Mouse (Mus musculus) layer of hippocampus, postnatal 25 days (tissue): Measurements from ENCODE around the gene Stk24. TPM values are rescaled to one million over a fixed set of nuclear protein-coding genes. Genes with fewer than 3 reads are reported as not detected.

Experiments used
- DNase-seq, 2 experiments: peaks; one replicate each; pipeline ENCODE4 v3.0.0; 2022; ENCODE audit warnings: mixed read lengths in 2 of 2, low spot score in 1 of 2; ENCODE audit errors: extremely low spot score in 1 of 2
- total RNA-seq, 2 experiments: library from RNA; stranded (reverse); gene quantifications; 2 replicates each; pipeline ENCODE4 v1.2.3; 2021

The Stk24 gene
- total RNA-seq, 2 experiments from 2014 or later, result 57.2 to 57.3 TPM

- no peak for DNase-seq
Observed at GRCm38 (mm10) chr14:121317312-121317671, 62.5 kb downstream of the Stk24 start.

DNA sequence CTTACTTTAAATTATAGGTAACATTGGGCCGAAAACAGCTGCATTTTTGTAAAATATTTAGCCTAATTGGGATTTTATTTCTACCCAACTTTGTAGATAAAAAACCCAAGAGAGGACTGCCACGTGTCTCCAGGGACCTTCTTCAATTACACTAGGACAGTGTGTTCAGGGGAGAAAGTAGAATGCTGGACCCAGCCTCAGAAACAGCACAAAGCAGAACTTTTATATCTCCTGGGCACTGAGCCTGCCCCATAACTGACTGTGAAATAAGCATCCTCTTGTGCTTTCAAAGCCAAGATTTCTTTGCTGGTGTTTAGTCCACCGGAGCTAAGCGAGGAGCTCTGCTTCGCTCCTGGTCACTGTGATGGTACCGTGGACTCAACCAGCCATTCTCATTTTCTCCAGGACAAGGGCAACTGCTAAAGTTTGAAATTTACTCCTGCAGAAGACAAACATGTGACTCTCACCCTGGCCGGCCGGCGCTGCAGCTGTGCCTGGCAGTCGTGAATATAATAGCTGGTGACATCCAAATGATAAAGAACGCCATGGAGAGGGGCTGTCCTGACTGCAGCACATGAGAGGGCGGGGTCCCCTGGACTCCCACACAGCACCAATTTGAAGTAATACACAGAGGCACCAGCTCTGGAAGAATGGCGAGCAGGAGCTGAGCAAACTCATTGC, 63.0 kb downstream of the Stk24 start:
- DNase-seq, result no peak

DNA sequence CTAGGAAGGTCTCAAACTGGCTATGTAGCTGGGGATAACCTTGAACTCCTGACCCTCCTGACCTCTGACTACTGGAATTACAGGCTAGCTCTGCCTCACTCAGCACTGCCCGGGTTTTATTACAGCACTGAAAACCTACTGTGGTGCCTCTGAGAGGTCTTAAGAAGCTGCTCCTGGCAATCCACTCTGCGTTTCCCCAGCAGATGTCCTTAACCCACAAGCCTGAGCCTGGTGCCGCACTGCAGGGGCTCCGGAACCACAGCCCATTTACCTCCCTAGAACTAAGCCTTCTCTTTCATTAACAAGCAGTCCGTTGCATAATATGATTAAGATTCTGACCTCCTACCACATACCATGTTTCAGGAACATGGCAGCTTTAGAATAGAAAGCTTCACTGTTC, 63.7 kb downstream of the Stk24 start:
- no peak for DNase-seq

GRCm38 (mm10) chr14:121314934-121315333, 64.9 kb downstream of the Stk24 start:
- DNase-seq, result no peak

DNA sequence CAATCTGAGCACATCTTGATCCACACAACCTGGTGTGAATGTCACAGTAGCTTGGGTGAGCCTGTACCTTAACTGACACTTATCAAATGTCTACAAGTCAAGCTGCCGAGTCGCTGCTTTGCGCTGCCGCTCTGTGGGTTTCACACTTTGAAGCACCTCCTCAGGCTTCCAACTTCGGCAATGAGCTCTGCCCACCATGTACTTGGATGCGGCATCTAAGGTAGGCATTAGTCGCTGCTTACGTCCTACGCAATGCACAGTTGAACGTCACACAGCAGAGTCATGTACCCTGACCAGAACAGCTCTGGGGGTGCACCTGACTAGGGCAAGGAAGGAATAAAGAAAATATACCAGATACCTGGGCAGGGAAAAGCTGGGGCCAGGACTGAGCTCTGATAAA, 66.5 kb downstream of the Stk24 start:
- no peak for DNase-seq

GRCm38 (mm10) chr14:121311083-121311482, 68.7 kb downstream of the Stk24 start:
- DNase-seq, result no peak

GRCm38 (mm10) chr14:121310325-121311080, 69.3 kb downstream of the Stk24 start:
- DNase-seq, result no peak

- DNase-seq, result no peak
Observed at GRCm38 (mm10) chr14:121309909-121310308, 69.9 kb downstream of the Stk24 start.

- DNase-seq, result no peak
Observed at GRCm38 (mm10) chr14:121305316-121306064, 74.3 kb downstream of the Stk24 start.

- no peak for DNase-seq
Observed at GRCm38 (mm10) chr14:121304523-121304922, 75.3 kb downstream of the Stk24 start.

- no peak for DNase-seq
Observed at GRCm38 (mm10) chr14:121299093-121299492, 80.7 kb downstream of the Stk24 start.

DNA sequence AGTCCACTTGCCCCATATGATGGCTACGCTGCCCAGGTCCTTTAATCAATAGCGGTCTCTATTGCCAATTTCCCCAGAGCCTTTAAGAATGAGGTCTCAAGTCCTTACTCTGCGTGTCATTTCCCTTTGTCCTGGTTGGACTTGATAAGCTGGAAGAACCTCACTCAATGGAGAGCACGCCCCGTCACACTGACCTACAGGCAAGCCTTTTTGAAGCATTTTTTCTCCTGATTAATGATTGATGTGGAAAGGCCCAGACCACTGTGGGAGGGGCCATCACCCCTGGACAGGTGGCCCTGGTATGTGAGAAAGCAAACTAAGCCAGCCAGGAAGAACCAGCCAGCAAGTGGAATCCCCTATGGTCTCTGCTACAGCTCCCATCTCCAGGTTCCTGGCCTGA, 81.3 kb downstream of the Stk24 start:
- no peak for DNase-seq

DNA sequence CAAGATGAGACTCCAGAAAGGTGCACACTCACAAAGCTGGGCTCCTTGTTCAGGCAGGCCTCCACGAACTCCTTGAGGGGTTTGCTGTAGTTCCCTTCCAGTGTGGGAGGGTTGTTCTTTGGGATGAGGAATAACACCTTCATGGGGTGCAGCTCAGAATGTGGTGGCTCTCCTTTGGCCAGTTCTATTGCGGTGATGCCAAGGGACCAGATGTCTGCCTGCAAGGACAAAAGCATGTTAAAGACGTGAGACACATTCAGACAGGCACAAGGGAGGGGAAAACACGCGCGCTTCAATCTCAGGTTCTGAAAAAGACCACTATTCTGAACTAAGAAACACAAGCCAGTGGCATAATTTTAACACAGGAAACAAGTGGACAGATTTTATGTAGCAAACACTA, 82.7 kb downstream of the Stk24 start:
- no peak for DNase-seq

- DNase-seq, result no peak
Observed at GRCm38 (mm10) chr14:121294484-121294883, 85.3 kb downstream of the Stk24 start.

DNA sequence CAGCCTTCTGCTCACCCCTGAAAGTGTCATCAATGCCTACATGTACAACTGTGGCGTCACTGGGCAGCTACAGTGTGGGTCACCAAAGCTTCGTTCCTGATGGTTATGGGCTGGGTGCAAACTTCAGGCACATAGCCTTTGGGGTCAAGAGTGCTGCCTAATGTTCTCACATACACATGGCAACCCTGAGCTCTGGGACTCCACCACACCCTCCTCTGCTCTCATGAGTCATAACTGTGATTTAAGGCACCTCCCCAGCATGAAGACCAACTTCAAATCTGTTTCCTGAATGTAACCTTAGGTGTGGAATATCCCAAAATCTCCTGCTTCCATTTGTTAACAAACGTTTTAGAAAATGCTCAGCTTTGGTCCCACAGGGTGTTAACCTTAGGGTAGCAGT, 87.4 kb downstream of the Stk24 start:
- DNase-seq, result no peak

DNA sequence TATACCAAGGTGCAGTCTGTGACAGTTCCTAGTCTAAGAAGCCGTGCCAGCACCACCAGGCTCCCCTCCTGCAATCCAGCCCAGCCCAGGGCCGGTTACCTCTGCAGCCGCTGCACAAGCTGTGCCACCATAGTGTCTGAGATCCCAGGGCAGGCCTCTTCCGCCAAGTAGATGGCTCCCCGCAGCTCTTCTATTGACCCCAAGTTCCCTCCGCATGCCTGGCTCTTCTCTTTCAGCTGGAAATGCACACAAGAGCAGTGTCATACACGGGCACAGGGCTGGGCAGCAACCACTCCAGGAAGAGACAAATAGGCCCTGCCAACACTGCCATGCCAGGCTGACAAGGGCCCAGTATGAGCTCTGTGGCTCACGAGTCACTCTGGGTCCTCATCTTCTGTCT, 87.9 kb downstream of the Stk24 start:
- DNase-seq, result no peak

GRCm38 (mm10) chr14:121285379-121286120, 94.3 kb downstream of the Stk24 start:
- no peak for DNase-seq

DNA sequence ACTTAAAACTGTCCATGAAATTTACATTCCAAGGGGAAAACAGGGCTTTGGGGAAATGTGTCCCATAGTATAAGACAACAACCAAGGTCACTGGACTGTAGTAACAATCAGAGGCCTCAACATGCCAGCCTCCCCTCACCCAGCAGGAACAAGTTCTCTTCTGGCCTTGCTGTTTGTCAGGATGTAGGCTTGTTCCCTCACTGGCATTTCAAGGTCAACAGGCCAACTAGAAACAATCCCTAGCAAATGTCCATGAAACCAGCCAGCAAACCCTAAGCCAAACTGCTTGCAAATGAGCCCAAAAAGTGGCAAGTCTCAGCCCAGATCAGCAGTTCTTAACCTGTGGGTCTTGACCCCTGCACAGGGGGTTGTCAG, 98.5 kb downstream of the Stk24 start:
- no peak for DNase-seq

GRCm38 (mm10) chr14:121280601-121281335, 99.0 kb downstream of the Stk24 start:
- no peak for DNase-seq

- DNase-seq, result peak; percentile 80 to 91
Observed at GRCm38 (mm10) chr14:121279106-121279505, 100.7 kb downstream of the Stk24 start.
